Mouse (Mus musculus): ENCODE results near the gene Gm12169.

DNA sequence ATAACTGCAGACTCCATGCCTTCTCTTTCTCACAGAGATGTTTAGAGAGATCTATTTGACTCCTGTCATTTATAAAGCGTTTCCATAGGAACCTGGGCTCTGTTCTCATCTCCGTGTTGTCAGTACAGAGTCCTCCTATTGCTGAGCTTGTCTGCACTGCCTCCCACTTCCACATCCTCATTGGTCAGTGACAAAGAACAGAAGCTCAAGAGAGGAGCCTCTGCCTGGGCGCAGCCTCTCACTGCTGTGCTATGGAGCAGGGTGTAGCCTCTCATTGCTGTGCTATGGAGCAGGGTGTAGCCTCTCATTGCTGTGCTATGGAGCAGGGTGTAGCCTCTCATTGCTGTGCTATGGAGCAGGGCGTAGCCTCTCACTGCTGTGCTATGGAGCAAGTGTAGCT lies 25.7 kb downstream of the Gm12169 start:
- TF ChIP-seq POLR2A (IDR thresholded peaks at IDR 0.05; ENCODE audit: borderline replicate concordance, extremely low read depth, insufficient read depth, insufficient read length, poor library complexity, severe bottlenecking) (no peak), CTCF (IDR thresholded peaks at IDR 0.05; ENCODE audit: borderline replicate concordance, extremely low read depth, insufficient read depth, insufficient read length) (no peak)
